Mouse (Mus musculus) hindbrain, embryonic 10.5 days (tissue): Measurements from ENCODE around the gene Fibin. TPM values are rescaled to one million over a fixed set of nuclear protein-coding genes. Genes with fewer than 3 reads are reported as not detected.

Experiments
- polyA plus RNA-seq: library from polyadenylated mRNA; unstranded; fragments of >200 nt; fragmentation: Nextera tagmentation; extraction: Ambion mirVana; gene quantifications from 2 replicates; pipeline ENCODE4 v1.2.1, GENCODE M21; 2016

The Fibin gene
- polyA plus RNA-seq, 1 experiment from 2014 or later = 3.2 TPM

Other genes with a start within 250 kb of the Fibin start
- not detected in 2 replicates for gene Bbox1, start 48.6 kb downstream of the Fibin start, polyA plus RNA-seq
- gene Slc5a12, start 234.1 kb upstream of the Fibin start, polyA plus RNA-seq = not detected in 2 replicates